Mouse (Mus musculus) heart, postnatal 25 days (tissue): ENCODE results near the gene Ispd. TPM values are rescaled to one million over a fixed set of nuclear protein-coding genes. Genes with fewer than 3 reads are reported as not detected.

Source experiments
- DNase-seq: peaks from one replicate; pipeline ENCODE4 v3.0.0; 2022; ENCODE audit warnings: low spot score
- intact Hi-C: fragments of 180-260 bp; cut with DNase I; formaldehyde crosslinking; loops from one replicate; pipeline ENCODE4 v1.15.1; 2025
- total RNA-seq, 2 experiments: library from RNA; stranded (reverse); gene quantifications; 2 replicates each; pipeline ENCODE4 v1.2.3; 2021

Gene Ispd
- total RNA-seq, 2 experiments from 2014 or later = 4.7 to 6.3 TPM

DNA sequence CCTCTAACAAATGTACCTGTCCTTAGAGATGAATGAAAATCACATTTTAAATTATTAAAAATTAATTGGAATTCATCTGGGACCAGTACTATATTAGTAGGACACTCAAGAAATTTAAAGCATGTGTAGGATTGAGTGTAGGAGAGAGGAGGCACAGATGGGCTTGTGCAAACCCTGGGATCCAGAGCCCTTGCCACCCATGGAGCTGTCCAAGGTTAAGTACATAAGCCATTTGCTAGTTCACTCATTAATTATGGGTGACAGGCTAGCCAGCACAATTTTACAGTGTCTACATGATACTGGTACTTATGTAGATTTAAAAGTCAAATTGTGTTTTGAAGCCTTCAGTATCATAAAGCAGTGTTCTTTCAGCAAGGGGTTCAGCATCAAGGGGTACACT is 164.1 kb downstream of the Ispd start:
- intact Hi-C loops = no loop called here
- DNase-seq = no peak

DNA sequence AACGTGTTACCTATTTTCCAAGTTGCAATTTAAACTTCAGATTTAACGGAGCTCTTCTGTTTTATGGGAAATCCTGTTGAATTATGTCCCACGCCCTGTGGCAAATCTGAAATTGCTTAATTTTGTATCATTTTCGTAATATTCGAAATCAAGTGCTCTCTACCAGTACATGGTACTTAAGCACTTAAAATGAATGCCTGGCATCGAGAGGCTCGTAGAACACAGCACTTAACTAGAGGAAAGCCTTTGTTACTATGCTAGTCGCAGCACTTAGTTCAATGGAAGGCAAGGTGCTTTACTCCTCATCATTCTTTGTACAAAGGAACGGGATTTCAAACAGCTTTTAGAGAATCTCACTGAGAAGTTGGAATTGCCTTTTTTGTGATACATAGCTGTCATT is 168.2 kb downstream of the Ispd start:
- DNase-seq = no peak
- intact Hi-C loops = no loop called here

- no peak for DNase-seq
- intact Hi-C loops = no loop called here
These were observed 173.4 kb downstream of the Ispd start for GRCm38 (mm10) chr12:36554697-36555096.

DNA sequence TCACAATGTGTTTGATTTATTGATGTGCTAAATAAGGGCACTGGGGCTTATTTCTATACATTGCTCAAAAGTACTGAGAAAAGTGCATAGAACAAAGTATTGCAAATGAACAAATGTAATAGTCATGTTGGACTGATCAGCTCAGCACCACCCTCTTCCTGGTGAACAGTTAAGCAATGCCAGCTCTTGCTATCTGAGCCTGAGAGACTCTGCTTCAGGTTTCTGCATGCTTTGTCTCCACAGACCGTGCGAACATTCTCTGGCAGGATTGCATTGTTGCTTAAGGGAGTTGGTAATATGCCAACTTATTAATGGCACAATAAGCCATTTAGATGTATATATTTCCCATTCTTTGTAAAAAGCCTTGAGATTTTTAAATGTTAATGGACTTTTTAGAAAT is 182.9 kb downstream of the Ispd start:
- DNase-seq = no peak
- intact Hi-C loops = no loop called here

- DNase-seq = no peak
- intact Hi-C loops = no loop called here
These were observed 185.7 kb downstream of the Ispd start for GRCm38 (mm10) chr12:36566974-36567373.

DNA sequence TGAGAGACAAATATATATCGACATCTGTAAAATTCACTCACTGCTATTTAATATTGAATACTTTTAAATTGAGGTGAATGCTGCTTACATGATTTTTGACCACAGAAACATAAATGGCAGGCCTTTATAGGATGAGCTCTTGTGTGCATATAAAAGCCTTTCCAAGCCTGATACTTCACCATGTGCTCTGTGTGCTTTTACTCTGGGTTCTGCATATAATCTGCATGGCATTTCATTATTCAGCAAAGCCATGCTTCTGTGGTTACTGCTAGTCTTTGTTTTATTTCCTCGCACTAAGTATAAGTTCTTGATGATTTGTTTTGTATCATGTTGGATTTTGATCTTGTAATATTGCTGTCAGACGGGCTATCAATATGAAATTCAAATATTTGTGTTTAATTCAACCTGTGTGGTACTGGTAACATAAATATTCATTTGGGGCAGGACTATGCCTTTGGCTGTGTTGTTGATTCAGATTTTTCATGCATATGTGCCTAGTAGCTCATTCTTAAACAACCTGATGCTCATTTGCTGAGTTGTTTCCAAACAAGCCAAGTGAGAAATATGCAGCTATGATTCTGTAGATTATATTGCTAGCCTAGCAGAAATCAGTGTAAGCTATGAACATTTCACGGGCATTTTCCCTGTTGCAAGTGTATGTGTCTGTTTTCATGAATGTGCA is 189.3 kb downstream of the Ispd start:
- no peak for DNase-seq
- intact Hi-C loops = no loop called here

DNA sequence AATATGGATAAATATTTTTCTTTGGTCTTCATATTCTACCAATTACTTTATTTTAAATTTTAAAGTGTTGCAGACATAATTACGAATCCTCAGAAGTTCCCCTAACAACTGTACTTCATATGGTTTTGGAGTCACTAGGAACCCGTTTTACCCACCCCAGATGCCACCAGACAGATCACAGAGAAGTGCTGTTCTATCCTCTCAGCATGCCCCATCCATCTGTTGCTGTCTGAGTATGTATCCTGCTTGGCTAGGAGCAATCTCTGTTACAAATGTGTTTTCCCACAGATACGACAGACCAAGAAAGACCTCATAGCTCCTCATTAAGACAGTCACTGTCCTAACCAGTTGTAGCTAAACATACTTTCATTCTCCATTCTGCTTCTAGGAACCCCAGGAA is 203.6 kb downstream of the Ispd start:
- intact Hi-C loops = no loop called here
- DNase-seq = no peak

DNA sequence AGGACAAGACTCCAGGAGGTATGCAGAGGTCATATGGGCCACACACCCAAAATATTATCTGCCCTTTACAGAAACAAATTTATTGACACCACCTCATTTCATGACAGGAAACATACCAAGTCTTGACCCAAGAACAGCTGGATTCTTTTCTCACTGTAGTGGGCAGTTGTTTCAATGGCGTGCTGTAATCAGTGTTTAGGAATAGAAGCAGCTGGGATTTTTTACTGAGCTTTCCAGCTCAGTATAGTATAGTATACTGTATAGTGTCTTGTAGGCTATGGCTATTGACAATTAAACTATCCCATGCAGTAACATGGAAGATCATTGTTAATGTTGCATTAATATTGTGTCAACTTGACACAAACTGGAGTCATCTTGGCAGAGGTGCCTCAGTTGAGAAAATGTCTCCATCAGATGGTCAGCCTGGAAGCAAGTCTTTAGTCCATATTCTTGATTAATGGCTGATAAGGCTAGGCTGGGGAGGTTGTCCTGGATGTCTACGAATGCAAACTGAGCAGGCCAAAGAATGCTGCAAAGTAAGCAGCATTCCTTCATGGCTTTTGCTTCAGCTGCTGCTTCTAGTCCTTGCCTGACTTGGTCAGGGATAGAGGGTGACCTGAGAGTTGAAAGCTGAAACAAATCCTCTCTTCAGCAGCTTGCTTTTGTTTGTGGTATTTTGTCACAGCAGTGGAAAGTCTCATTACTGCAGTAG is 216.4 kb downstream of the Ispd start:
- intact Hi-C loops = no loop called here
- no peak for DNase-seq

GRCm38 (mm10) chr12:36621960-36622736 is 240.9 kb downstream of the Ispd start:
- no peak for DNase-seq
- intact Hi-C loops = no loop called here

DNA sequence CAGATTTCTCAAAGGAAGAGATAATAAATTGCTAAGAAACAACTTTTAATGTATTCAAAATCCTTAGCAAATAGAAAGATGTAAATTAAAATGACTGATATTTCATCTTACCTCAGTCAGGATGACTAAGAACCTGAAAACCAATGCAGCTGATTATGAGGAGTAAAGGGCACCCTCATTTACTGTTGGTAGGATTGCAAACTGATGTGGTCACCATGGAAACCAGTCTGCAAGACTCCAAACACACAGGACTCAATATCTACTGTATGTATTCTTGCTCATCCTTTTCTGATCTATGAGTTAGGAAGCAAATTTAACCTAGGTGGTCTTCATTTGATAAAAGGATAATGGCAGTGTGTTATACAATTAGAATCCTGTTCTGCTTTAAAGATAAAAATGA is 246.0 kb downstream of the Ispd start:
- intact Hi-C loops = no loop called here
- no peak for DNase-seq

DNA sequence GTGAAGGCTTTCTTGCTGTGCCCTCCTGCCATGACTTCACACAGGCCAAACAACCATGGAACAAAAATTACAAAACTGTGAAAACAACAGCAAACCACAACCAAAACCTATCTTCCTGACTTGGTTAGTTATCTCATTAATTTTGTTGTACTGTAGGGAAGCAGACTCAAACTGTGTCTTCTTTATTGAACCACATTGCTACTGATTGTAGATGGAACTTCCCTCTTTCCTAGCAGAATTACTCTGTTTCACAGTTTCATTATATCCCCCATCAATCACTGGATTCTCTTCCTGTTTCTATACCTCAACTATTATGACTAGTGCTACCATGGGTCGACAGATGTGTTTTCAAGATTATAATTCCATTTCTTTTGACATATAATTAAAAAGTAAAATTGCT is 251.2 kb downstream of the Ispd start:
- no peak for DNase-seq
- intact Hi-C loops = no loop called here

GRCm38 (mm10) chr12:36647514-36647913 is 266.3 kb downstream of the Ispd start:
- DNase-seq = no peak
- intact Hi-C loops = no loop called here

- intact Hi-C loops = no loop called here
- DNase-seq = no peak
These were observed 281.2 kb downstream of the Ispd start for GRCm38 (mm10) chr12:36662496-36662895.

DNA sequence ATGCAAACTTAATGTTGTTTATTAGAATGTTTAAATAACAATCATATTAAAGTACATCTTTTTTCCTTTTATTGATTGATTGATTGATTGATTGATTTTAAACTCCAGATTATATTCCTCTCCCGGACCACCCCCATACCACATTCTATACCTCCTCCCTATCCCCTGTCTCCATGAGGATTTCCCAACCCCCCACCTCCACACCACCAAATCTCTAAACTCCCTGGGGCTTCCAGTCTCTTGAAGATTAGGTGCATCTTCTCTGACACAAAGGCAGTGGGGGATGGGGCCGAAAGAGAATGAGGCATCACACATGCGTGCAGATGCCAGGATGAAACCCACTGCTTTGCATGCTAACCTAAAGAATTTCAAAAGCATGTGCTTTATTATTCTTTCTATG is 283.5 kb downstream of the Ispd start:
- intact Hi-C loops = no loop called here
- DNase-seq = no peak

GRCm38 (mm10) chr12:36666771-36667170 is 285.5 kb downstream of the Ispd start:
- no peak for DNase-seq
- intact Hi-C loops = no loop called here

DNA sequence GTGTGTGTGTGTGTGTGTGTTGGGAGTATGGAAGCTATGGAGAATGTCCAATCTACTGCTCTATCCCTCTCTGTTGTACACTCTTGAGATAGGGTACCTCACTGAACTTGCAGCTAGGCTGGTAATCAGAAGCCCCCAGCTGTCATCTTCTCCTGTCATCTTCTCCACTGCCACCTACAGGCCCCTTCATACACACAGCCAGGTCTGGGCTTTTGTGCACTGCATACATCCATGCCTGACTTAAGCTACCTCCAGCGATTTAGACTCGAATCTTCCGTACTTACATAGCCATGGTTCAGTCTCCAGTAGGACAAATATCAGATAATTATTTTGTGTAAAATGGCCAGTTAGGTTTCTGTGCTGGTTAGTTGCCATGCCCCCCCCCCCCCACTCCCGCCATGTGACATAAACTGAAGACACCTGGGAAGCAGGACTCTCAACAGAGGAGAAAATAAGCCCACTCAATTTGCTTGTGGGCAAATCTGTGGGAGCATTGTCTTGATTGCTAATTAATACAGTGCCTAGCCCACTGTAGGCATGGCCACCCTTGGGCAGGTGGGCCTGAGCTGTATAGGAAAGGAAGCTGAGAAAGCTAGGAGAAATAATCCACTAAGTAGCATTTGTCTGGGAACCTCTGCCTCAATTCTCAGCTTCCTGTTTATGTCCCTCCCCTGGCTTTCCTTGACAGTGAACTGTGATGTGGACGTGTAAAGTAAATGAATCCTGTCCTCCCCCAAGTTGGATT is 289.1 kb downstream of the Ispd start:
- DNase-seq = no peak
- intact Hi-C loops = loop anchor here (5.0 kb wide), 1 partner anchor 773 kb away; no protein-coding TSS in a partner anchor

DNA sequence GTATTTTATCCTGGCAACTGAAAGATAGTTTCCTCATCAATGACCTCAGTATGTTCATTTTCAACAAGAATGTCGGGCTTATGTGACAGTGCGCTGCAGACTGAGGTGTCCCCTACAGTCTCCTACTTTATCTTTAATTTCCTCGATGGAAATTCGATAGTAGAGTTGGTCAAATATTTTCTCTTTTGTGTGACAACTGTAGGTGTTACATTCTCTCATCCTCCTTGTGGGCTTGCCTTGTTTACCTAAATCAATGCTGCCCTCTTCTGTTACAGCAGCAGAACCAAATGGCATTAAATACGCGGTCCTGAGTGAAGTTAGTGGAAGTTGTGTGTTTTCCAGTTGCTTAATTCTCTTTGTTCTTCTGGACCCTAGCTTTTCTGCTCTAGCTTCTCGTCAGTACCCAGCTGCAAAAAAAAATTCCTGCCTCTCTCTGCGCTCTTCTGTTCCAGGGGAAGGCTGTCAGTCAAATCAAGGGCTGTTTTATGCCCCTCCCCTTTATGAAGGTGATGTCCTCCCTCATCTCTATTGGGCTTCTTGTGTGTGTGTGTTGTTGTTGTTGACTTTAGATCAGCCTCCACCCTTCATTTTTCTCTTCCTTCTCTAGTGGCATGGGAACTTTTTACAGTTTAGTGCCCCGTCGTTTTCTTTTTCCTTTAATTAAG is 289.8 kb downstream of the Ispd start:
- intact Hi-C loops = loop anchor here (1.0 to 5.0 kb wide), 2 partner anchors 456 to 774 kb away; no protein-coding TSS in a partner anchor
- DNase-seq = no peak

- no peak for DNase-seq
These were observed 293.2 kb downstream of the Ispd start for GRCm38 (mm10) chr12:36674481-36674880.

DNA sequence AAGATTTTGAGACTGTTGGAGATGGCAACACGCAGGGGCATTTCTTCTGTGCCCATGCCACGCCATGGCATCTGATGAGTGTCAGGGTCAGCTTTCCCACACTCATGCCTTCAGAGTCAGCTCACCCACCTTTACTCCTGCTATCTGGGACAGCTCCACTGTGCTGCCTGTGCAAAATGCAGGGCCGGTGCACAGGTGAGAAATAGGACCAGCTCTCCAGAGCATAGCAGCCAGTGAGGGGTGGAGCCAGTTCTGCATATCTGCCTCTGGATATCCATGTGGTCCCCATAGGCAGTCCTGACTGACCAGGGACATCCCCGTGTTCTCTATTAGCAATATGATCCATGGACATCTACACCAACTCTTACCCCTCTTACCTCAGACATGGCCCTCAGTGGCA is 297.0 kb downstream of the Ispd start:
- intact Hi-C loops = no loop called here
- DNase-seq = no peak

More at GRCm38 (mm10) chr12:36674481-36674880, 293.2 kb downstream of the Ispd start:
- intact Hi-C loops = loop anchor here (5.0 kb wide), 1 partner anchor 777 kb away; no protein-coding TSS in a partner anchor
